Mouse (Mus musculus) lung, embryonic 16.5 days (tissue): ENCODE results near the gene Zfp180. TPM values are rescaled to one million over a fixed set of nuclear protein-coding genes. Genes with fewer than 3 reads are reported as not detected.

Source experiments
- polyA plus RNA-seq: library from polyadenylated mRNA; unstranded; fragments of >200 nt; fragmentation: Nextera tagmentation; extraction: Ambion mirVana; gene quantifications from 2 replicates; pipeline ENCODE4 v1.2.1, GENCODE M21; 2015

Gene Zfp180
- polyA plus RNA-seq, 1 experiment from 2014 or later, result 18.9 TPM

Other genes with a start within 250 kb of the Zfp180 start
- gene Vmn1r176, start 244.6 kb upstream of the Zfp180 start, polyA plus RNA-seq, result not detected in 2 replicates
- not detected in 2 replicates for gene Vmn1r177, start 215.5 kb upstream of the Zfp180 start, polyA plus RNA-seq
- not detected in 2 replicates for gene Vmn1r178, start 189.9 kb upstream of the Zfp180 start, polyA plus RNA-seq
- gene Vmn1r179, start 154.9 kb upstream of the Zfp180 start, polyA plus RNA-seq, result not detected in 2 replicates
- not detected in 2 replicates for gene Vmn1r180, start 131.3 kb upstream of the Zfp180 start, polyA plus RNA-seq
- gene Vmn1r181, start 107.3 kb upstream of the Zfp180 start, polyA plus RNA-seq, result not detected in 2 replicates
- not detected in 2 replicates for gene V1rd19, start 80.2 kb upstream of the Zfp180 start, polyA plus RNA-seq
- gene Vmn1r183, start 28.7 kb upstream of the Zfp180 start, polyA plus RNA-seq, result not detected in 2 replicates
- gene Zfp112, start 30.4 kb downstream of the Zfp180 start, polyA plus RNA-seq, result 5.3 and 6.0 TPM in 2 replicates
- 18.4 and 18.5 TPM in 2 replicates for gene Zfp235, start 52.2 kb downstream of the Zfp180 start, polyA plus RNA-seq
- gene Zfp114, start 93.1 kb downstream of the Zfp180 start, polyA plus RNA-seq, result 6.1 and 6.9 TPM in 2 replicates
- gene Zfp111, start 129.5 kb downstream of the Zfp180 start, polyA plus RNA-seq, result 11.8 and 12.8 TPM in 2 replicates
- gene Zfp109, start 155.6 kb downstream of the Zfp180 start, polyA plus RNA-seq, result 4.7 and 5.4 TPM in 2 replicates
- gene Zfp108, start 172.9 kb downstream of the Zfp180 start, polyA plus RNA-seq, result 3.5 and 4.2 TPM in 2 replicates
- gene Zfp93, start 188.5 kb downstream of the Zfp180 start, polyA plus RNA-seq, result 9.3 and 10.8 TPM in 2 replicates
- gene Zfp61, start 219.3 kb downstream of the Zfp180 start, polyA plus RNA-seq, result 32.7 and 34.1 TPM in 2 replicates
- gene Zfp94, start 234.7 kb downstream of the Zfp180 start, polyA plus RNA-seq, result 10.2 and 11.3 TPM in 2 replicates